Mouse (Mus musculus): ENCODE results near the gene Zfp667. TPM values are rescaled to one million over a fixed set of nuclear protein-coding genes. Genes with fewer than 3 reads are reported as not detected.

Gene Zfp667
- polyA plus RNA-seq, 1 experiment from 2014 or later: 4.1 TPM

DNA sequence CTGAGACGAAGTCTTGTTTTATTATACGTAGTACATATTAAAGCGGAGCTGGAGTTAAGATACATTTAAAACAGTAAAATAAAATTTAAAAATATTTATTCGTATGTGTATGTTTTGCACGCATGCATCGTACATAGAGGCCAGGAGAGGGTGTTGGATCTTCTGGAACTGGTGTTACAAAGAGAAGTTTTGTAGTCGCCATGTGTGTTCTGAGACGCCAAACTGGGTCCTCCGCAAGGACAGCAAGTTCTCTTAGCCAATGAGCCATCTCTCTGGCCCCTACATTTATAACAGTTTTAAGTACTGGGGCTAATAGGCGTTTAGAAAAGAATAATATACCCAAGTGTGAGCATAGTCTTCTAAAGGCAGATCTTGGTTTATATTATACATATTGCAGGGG is 57.7 kb downstream of the Zfp667 start:
- peak overlapping the region; percentile 89; the same call in 1 of the 2 replicates for H3K27ac ChIP-seq
- 32% methylated on average over 10 of the region's 10 CpGs for WGBS
- DNase-seq (ENCODE audit: low spot score): peak; percentile 28

More for the DNA sequence above, 57.7 kb downstream of the Zfp667 start:
- Histone ChIP-seq H3K4me1 (no peaks in the 10 kb centered on the region), H3K27me3 (ENCODE audit: insufficient read depth, poor library complexity, severe bottlenecking) (no peaks in the 10 kb centered on the region), H3K36me3 (no peaks in the 10 kb centered on the region), H3K9me3 (no peaks in the 10 kb centered on the region), H3K4me3 (peak overlapping the region; percentile 77)

Other genes starting within 250 kb of the Zfp667 start
- gene Nlrp4c, start 241.4 kb upstream of the Zfp667 start, polyA plus RNA-seq (2016; fragmentation: Nextera tagmentation; extraction: Ambion mirVana): not detected in 2 replicates
- 22.3 and 31.1 TPM in 2 replicates for gene Zfp787, start 130.6 kb upstream of the Zfp667 start, polyA plus RNA-seq (2016; fragmentation: Nextera tagmentation; extraction: Ambion mirVana)
- gene Zfp444, start 114.4 kb upstream of the Zfp667 start, polyA plus RNA-seq (2016; fragmentation: Nextera tagmentation; extraction: Ambion mirVana): 38.6 and 51.4 TPM in 2 replicates
- not detected in 2 replicates for gene Galp, start 89.5 kb upstream of the Zfp667 start, polyA plus RNA-seq (2016; fragmentation: Nextera tagmentation; extraction: Ambion mirVana)
- not detected in 2 replicates for gene Zscan5b, start 64.3 kb upstream of the Zfp667 start, polyA plus RNA-seq (2016; fragmentation: Nextera tagmentation; extraction: Ambion mirVana)
- gene Epp13, start 33.9 kb upstream of the Zfp667 start, polyA plus RNA-seq (2016; fragmentation: Nextera tagmentation; extraction: Ambion mirVana): not detected in 2 replicates
- 4.9 and 5.3 TPM in 2 replicates for gene Zfp583, start 44.7 kb downstream of the Zfp667 start, polyA plus RNA-seq (2016; fragmentation: Nextera tagmentation; extraction: Ambion mirVana)
- gene Gm3854, start 57.2 kb downstream of the Zfp667 start, polyA plus RNA-seq (2016; fragmentation: Nextera tagmentation; extraction: Ambion mirVana): 1.8 and 2.4 TPM in 2 replicates
- gene Zfp78, start 76.7 kb downstream of the Zfp667 start, polyA plus RNA-seq (2016; fragmentation: Nextera tagmentation; extraction: Ambion mirVana): 0.83 and 1.3 TPM in 2 replicates
- 8.6 and 9.5 TPM in 2 replicates for gene Zfp28, start 96.7 kb downstream of the Zfp667 start, polyA plus RNA-seq (2016; fragmentation: Nextera tagmentation; extraction: Ambion mirVana)
- 0.18 and 0.21 TPM in 2 replicates for gene Smim17, start 112.1 kb downstream of the Zfp667 start, polyA plus RNA-seq (2016; fragmentation: Nextera tagmentation; extraction: Ambion mirVana)
- gene Gm20715, start 123.7 kb downstream of the Zfp667 start, polyA plus RNA-seq (2016; fragmentation: Nextera tagmentation; extraction: Ambion mirVana): not detected in 2 replicates
- not detected in 2 replicates for gene Olfr1344, start 152.1 kb downstream of the Zfp667 start, polyA plus RNA-seq (2016; fragmentation: Nextera tagmentation; extraction: Ambion mirVana)
- gene Olfr1336, start 169.6 kb downstream of the Zfp667 start, polyA plus RNA-seq (2016; fragmentation: Nextera tagmentation; extraction: Ambion mirVana): not detected in 2 replicates
- gene Olfr1346, start 180.5 kb downstream of the Zfp667 start, polyA plus RNA-seq (2016; fragmentation: Nextera tagmentation; extraction: Ambion mirVana): not detected in 2 replicates
- gene Olfr5, start 200.4 kb downstream of the Zfp667 start, polyA plus RNA-seq (2016; fragmentation: Nextera tagmentation; extraction: Ambion mirVana): not detected in 2 replicates
- gene Olfr1347, start 213.2 kb downstream of the Zfp667 start, polyA plus RNA-seq (2016; fragmentation: Nextera tagmentation; extraction: Ambion mirVana): not detected in 2 replicates
- gene Olfr1348, start 222.2 kb downstream of the Zfp667 start, polyA plus RNA-seq (2016; fragmentation: Nextera tagmentation; extraction: Ambion mirVana): not detected in 2 replicates
- not detected in 2 replicates for gene Olfr1349, start 236.4 kb downstream of the Zfp667 start, polyA plus RNA-seq (2016; fragmentation: Nextera tagmentation; extraction: Ambion mirVana)